Mouse (Mus musculus) urinary bladder, adult 18-20 months (tissue): ENCODE results near the gene Prl3d2.
"Not testable (repeated sequence)": the region's sequence is repeated elsewhere in the genome, so short reads cannot be mapped to it uniquely, and the experiment has no call there.

ENCODE experiments used
- DNase-seq, 2 experiments: peaks; one replicate each; pipeline ENCODE4 v3.0.0; 2022; ENCODE audit warnings: low spot score in 2 of 2, mixed read lengths in 2 of 2

The Prl3d2 gene

DNA sequence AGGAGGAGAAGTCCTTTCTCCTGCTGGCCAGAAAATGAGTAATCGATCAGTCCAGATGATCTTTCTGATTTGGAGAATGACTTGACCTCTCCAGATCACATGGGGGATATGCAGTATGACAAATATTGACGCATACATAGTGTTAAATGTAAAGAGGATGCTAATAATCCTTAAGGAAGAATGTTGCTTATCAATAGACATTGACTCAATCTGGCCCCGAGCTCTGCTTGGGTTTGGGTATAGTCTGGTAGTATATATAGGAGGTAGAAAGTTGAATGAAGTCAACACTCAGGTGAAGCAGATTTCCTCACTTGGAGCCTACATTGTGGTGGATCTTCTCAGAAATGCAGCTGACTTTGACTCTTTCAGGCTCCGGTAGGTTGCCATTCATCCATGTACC lies at the start of gene Prl3d2:
TSS of gene Prl3d2 (plus strand) at position 301 of the 400 bp plus-strand sequence.
- not testable (repeated sequence) for DNase-seq

DNA sequence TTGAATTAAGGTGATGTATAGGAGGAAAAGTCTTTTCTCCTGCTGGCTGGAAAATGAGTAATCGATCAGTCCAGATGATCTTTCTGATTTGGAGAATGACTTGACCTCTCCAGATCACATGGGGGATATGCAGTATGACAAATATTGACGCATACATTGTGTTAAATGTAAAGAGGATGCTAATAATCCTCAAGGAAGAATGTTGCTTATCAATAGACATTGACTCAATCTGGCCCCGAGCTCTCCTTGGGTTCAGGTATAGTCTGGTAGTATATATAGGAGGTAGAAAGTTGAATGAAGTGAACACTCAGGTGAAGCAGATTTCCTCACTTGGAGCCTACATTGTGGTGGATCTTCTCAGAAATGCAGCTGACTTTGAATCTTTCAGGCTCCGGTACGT lies 27.6 kb upstream of the Prl3d2 start, which contains the start of gene Prl3d1:
TSS of gene Prl3d1 (plus strand) at position 301 of the 400 bp plus-strand sequence.
- DNase-seq, result not testable (repeated sequence)

- DNase-seq, result no peak
Observed at GRCm38 (mm10) chr13:27148264-27148663, 26.8 kb downstream of the Prl3d2 start.

DNA sequence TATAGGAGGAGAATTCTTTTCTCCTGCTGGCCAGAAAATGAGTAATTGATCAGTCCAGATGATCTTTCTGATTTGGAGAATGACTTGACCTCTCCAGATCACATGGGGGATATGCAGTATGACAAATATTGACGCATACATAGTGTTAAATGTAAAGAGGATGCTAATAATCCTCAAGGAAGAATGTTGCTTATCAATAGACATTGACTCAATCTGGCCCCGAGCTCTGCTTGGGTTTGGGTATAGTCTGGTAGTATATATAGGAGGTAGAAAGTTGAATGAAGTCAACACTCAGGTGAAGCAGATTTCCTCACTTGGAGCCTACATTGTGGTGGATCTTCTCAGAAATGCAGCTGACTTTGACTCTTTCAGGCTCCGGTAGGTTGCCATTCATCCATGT lies 35.0 kb downstream of the Prl3d2 start, which contains the start of gene Prl3d3:
TSS of gene Prl3d3 (plus strand) at position 301 of the 400 bp plus-strand sequence.
- not testable (repeated sequence) for DNase-seq
